Comparison of ENCODE assay signal across 18 mouse cellular contexts in genomic region chr5:118732651-118733050, GRCm38 (mm10).
DNase-seq lines count a peak whose midpoint lies in the region; ATAC-seq and TF ChIP-seq lines count a peak whose summit lies in the region.
"Had no signal": no experiment of that assay in that cellular context is flagged by ENCODE, and none has a peak within 500 bp of the region (broad histone marks: within the 10 kb centered on the region; RNA-seq: fewer than 3 reads in every experiment).

No protein-coding gene starts in this region.

- 0 out of 2 replicates have a peak, but pooled peaks have one; percentile 31 for ATAC-seq in kidney, postnatal 0 days (replicated peaks; ENCODE audit: low FRiP score, low read depth)
- no peak for ATAC-seq in midbrain, embryonic 16.5 days
- ATAC-seq: forebrain, embryonic 14.5 days; forebrain, embryonic 16.5 days had no signal

- no peaks in the 10 kb centered on the region for H3K9me3 ChIP-seq in kidney, postnatal 0 days (replicated peaks; ENCODE audit: low read length)
- no peaks in the 10 kb centered on the region for H3K9me3 ChIP-seq in midbrain, embryonic 10.5 days (replicated peaks)
- H3K9me3 ChIP-seq in midbrain, embryonic 16.5 days (replicated peaks; ENCODE audit: control insufficient read depth, low read length, poor library complexity, severe bottlenecking), result no peaks in the 10 kb centered on the region
- H3K9me3 ChIP-seq: embryonic facial prominence, embryonic 13.5 days; embryonic facial prominence, embryonic 15.5 days; forebrain, embryonic 10.5 days; forebrain, embryonic 12.5 days had no signal

- 62% methylated on average over 8 of the region's 8 CpGs for WGBS in kidney, postnatal 0 days
- WGBS in midbrain, embryonic 10.5 days, result 89% methylated on average over 8 of the region's 8 CpGs
- WGBS in midbrain, embryonic 16.5 days, result 87% methylated on average over 8 of the region's 8 CpGs

- peaks cover 42% of the 10 kb centered on the region for H3K36me3 ChIP-seq in kidney, postnatal 0 days (ENCODE audit: insufficient read depth, low read length)
- peaks cover 87% of the 10 kb centered on the region for H3K36me3 ChIP-seq in midbrain, embryonic 10.5 days
- peaks cover 19% of the 10 kb centered on the region for H3K36me3 ChIP-seq in midbrain, embryonic 16.5 days (ENCODE audit: control insufficient read depth, insufficient read depth, low read length)

- no peak overlapping the region for H3K9ac ChIP-seq in kidney, postnatal 0 days (ENCODE audit: low read depth, low read length)
- H3K9ac ChIP-seq in midbrain, embryonic 16.5 days (ENCODE audit: low read depth, low read length), result no peak overlapping the region
- H3K9ac ChIP-seq: embryonic facial prominence, embryonic 13.5 days; embryonic facial prominence, embryonic 15.5 days; forebrain, embryonic 12.5 days had no signal

- no peak overlapping the region for H3K27ac ChIP-seq in kidney, postnatal 0 days
- peak overlapping the region; percentile 10; the same call in 1 of the 2 replicates for H3K27ac ChIP-seq in midbrain, embryonic 10.5 days (replicated peaks)
- H3K27ac ChIP-seq in midbrain, embryonic 16.5 days (ENCODE audit: low read length), result no peak overlapping the region
- H3K27ac ChIP-seq: embryonic facial prominence, embryonic 13.5 days; embryonic facial prominence, embryonic 15.5 days; forebrain, embryonic 10.5 days; forebrain, embryonic 12.5 days had no signal

- no peaks in the 10 kb centered on the region for H3K27me3 ChIP-seq in kidney, postnatal 0 days (ENCODE audit: insufficient read depth, low read length)
- no peaks in the 10 kb centered on the region for H3K27me3 ChIP-seq in midbrain, embryonic 10.5 days (ENCODE audit: low read depth, poor library complexity, severe bottlenecking)
- H3K27me3 ChIP-seq in midbrain, embryonic 16.5 days (ENCODE audit: control insufficient read depth, insufficient read depth, low read depth, low read length), result no peaks in the 10 kb centered on the region
- H3K27me3 ChIP-seq: embryonic facial prominence, embryonic 13.5 days; embryonic facial prominence, embryonic 15.5 days; forebrain, embryonic 12.5 days had no signal

- peak; percentile 43 to 49 for DNase-seq in cerebellum, postnatal 14 days
- DNase-seq in cerebellum, adult 8-10 months, result no peak
- no peak for DNase-seq in kidney, postnatal 0 days (ENCODE audit: low spot score)
- DNase-seq in kidney, postnatal 36 days, result no peak
- no peak for DNase-seq in midbrain, embryonic 10.5 days (ENCODE audit: low spot score)
- DNase-seq: adrenal gland, adult 2 months; adrenal gland, postnatal 10 days; adrenal gland, postnatal 25 days; cerebellum, adult 11 months; cerebellum, adult 9-10 months had no signal

- no peak for TF ChIP-seq CTCF in kidney, postnatal 0 days (IDR thresholded peaks at IDR 0.05; ENCODE audit: low read depth)

- no peak overlapping the region for H3K4me3 ChIP-seq in kidney, postnatal 0 days (replicated peaks; ENCODE audit: low read depth, low read length)
- H3K4me3 ChIP-seq in midbrain, embryonic 10.5 days, result no peak overlapping the region
- H3K4me3 ChIP-seq in midbrain, embryonic 16.5 days (ENCODE audit: low read depth, low read length), result no peak overlapping the region
- H3K4me3 ChIP-seq: embryonic facial prominence, embryonic 13.5 days; embryonic facial prominence, embryonic 15.5 days; erythroblast, embryonic 14.5 days; forebrain, embryonic 10.5 days; forebrain, embryonic 12.5 days had no signal

- no peak overlapping the region for H3K4me2 ChIP-seq in kidney, postnatal 0 days (ENCODE audit: low read length)
- H3K4me2 ChIP-seq in midbrain, embryonic 16.5 days (ENCODE audit: low read length), result no peak overlapping the region
- H3K4me2 ChIP-seq: embryonic facial prominence, embryonic 13.5 days; embryonic facial prominence, embryonic 15.5 days; forebrain, embryonic 12.5 days had no signal

- no peaks in the 10 kb centered on the region for H3K4me1 ChIP-seq in kidney, postnatal 0 days (replicated peaks; ENCODE audit: insufficient read depth, low read length)
- H3K4me1 ChIP-seq in midbrain, embryonic 10.5 days, result 0 out of 2 replicates have a peak, but pooled peaks cover 6% of the 10 kb centered on the region
- H3K4me1 ChIP-seq in midbrain, embryonic 16.5 days (ENCODE audit: control insufficient read depth, insufficient read depth, low read length), result no peaks in the 10 kb centered on the region
- H3K4me1 ChIP-seq: embryonic facial prominence, embryonic 13.5 days; embryonic facial prominence, embryonic 15.5 days had no signal

Comparison
In these comparisons a context has a peak if more than half of its experiments do, and no peak if none do; other contexts are left out.
1. DNase-seq: peak in cerebellum, postnatal 14 days (2 of 2); none in cerebellum, adult 8-10 months (single experiment), kidney, postnatal 0 days (single experiment), kidney, postnatal 36 days (0 of 2) and midbrain, embryonic 10.5 days (single experiment).